Mouse (Mus musculus): ENCODE data around the gene Fryl.

GRCm38 (mm10) chr5:73231835-73232234 lies 24.6 kb downstream of the Fryl start:
- no peak for TF ChIP-seq TAL1 (IDR thresholded peaks at IDR 0.05; ENCODE audit: low read length)
- no peak for TF ChIP-seq GATA1 (IDR thresholded peaks at IDR 0.05; ENCODE audit: low read length)

All from erythroblast, embryonic 14.5 days (primary cell).